In the genomic region with DNA sequence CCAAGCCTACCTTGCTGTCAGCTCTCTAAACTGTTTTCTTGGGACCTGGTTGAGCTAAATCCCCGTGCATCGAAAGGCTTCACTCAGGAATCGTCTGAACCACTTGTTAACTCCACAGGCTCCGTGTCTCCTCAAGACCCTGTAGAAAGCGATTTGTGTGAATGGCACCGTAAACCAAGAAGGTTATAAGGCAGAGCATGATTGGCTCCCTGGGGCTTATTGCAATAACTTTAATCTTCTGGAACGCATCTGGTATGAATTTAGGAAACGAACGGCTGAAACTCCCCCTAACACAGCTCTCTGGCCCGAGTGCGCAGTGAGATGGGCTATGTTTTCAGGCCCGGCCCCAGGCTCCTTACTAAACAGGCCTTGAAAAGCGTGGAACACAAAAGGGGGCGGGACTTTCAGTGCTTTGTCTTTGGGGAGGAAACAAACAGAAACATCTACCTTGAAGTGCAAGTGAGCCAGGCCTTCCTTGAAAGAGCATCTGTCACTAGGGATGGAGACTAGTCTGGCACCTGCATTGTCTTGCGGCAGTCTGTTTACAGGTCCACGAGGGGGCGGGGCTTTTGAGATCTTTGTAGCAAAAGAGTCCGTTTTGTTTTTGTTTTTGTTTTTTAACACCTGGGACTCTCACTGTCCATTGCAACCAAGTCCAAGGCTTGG, we compare ENCODE assay signal across 18 mouse cellular contexts. TPM values are rescaled to one million over a fixed set of nuclear protein-coding genes. Genes with fewer than 3 reads are reported as not detected.
DNase-seq lines count a peak whose midpoint lies in the region; ATAC-seq lines count a peak whose summit lies in the region.
"Had no signal": no experiment of that assay in that cellular context is flagged by ENCODE, and none has a peak within 500 bp of the region (broad histone marks: within the 10 kb centered on the region; RNA-seq: fewer than 3 reads in every experiment).

No protein-coding gene starts in this region.

- H3K27me3 ChIP-seq in midbrain, embryonic 11.5 days (ENCODE audit: control insufficient read depth, insufficient read depth, low read length) = no peaks in the 10 kb centered on the region
- H3K27me3 ChIP-seq in midbrain, embryonic 10.5 days (ENCODE audit: low read depth, poor library complexity, severe bottlenecking) = peaks cover 7% of the 10 kb centered on the region
- H3K27me3 ChIP-seq in embryonic facial prominence, embryonic 13.5 days = no peaks in the 10 kb centered on the region
- peaks cover 13% of the 10 kb centered on the region for H3K27me3 ChIP-seq in limb, embryonic 13.5 days
- H3K27me3 ChIP-seq: midbrain, embryonic 13.5 days had no signal

- no peaks in the 10 kb centered on the region for H3K9me3 ChIP-seq in midbrain, embryonic 11.5 days (ENCODE audit: control insufficient read depth, low read length)
- no peaks in the 10 kb centered on the region for H3K9me3 ChIP-seq in midbrain, embryonic 10.5 days (replicated peaks)
- no peaks in the 10 kb centered on the region for H3K9me3 ChIP-seq in embryonic facial prominence, embryonic 13.5 days
- no peaks in the 10 kb centered on the region for H3K9me3 ChIP-seq in limb, embryonic 13.5 days
- H3K9me3 ChIP-seq: heart, embryonic 12.5 days; kidney, embryonic 15.5 days; midbrain, embryonic 13.5 days had no signal

- H3K4me2 ChIP-seq in midbrain, embryonic 11.5 days = no peak overlapping the region
- H3K4me2 ChIP-seq in embryonic facial prominence, embryonic 13.5 days = peak overlapping the region; percentile 36
- peak overlapping the region; percentile 44 for H3K4me2 ChIP-seq in limb, embryonic 13.5 days (replicated peaks)
- H3K4me2 ChIP-seq: heart, embryonic 12.5 days; kidney, embryonic 15.5 days; midbrain, embryonic 13.5 days had no signal

- no peak for ATAC-seq in midbrain, embryonic 11.5 days (ENCODE audit: low FRiP score)
- peak; percentile 77 for ATAC-seq in embryonic facial prominence, embryonic 13.5 days (ENCODE audit: insufficient number of reproducible peaks, insufficient read depth, low FRiP score, low TSS enrichment, low read depth)
- peak; percentile 86 for ATAC-seq in limb, embryonic 13.5 days (ENCODE audit: low FRiP score, low read depth)
- ATAC-seq: intestine, embryonic 16.5 days; liver, postnatal 0 days; midbrain, embryonic 13.5 days had no signal

- 21% methylated on average over 18 of the region's 18 CpGs for WGBS in midbrain, embryonic 11.5 days
- whole genome bisulfite sequencing in midbrain, embryonic 10.5 days = 21% methylated on average over 18 of the region's 18 CpGs
- 3% methylated on average over 18 of the region's 18 CpGs for WGBS in embryonic facial prominence, embryonic 13.5 days
- WGBS in limb, embryonic 13.5 days = 6% methylated on average over 18 of the region's 18 CpGs

- no peak overlapping the region for H3K4me3 ChIP-seq in midbrain, embryonic 11.5 days (ENCODE audit: low read depth, low read length)
- H3K4me3 ChIP-seq in midbrain, embryonic 10.5 days = no peak overlapping the region
- 0 out of 2 replicates have a peak overlapping the region, but pooled peaks have one; percentile 5 for H3K4me3 ChIP-seq in embryonic facial prominence, embryonic 13.5 days
- no peak overlapping the region for H3K4me3 ChIP-seq in limb, embryonic 13.5 days
- H3K4me3 ChIP-seq: heart, embryonic 12.5 days; kidney, embryonic 15.5 days; midbrain, embryonic 13.5 days had no signal

- no peaks in the 10 kb centered on the region for H3K4me1 ChIP-seq in midbrain, embryonic 11.5 days (ENCODE audit: control insufficient read depth, insufficient read depth, low read length)
- H3K4me1 ChIP-seq in midbrain, embryonic 10.5 days = peaks cover 24% of the 10 kb centered on the region
- H3K4me1 ChIP-seq in embryonic facial prominence, embryonic 13.5 days = peaks cover 47% of the 10 kb centered on the region
- H3K4me1 ChIP-seq in limb, embryonic 13.5 days = peaks cover 45% of the 10 kb centered on the region
- H3K4me1 ChIP-seq: heart, embryonic 12.5 days had no signal

- no peak overlapping the region for H3K27ac ChIP-seq in midbrain, embryonic 11.5 days (ENCODE audit: low read depth, low read length)
- no peak overlapping the region for H3K27ac ChIP-seq in midbrain, embryonic 10.5 days (replicated peaks)
- peak overlapping the region; percentile 76 for H3K27ac ChIP-seq in embryonic facial prominence, embryonic 13.5 days
- H3K27ac ChIP-seq in limb, embryonic 13.5 days = peak overlapping the region; percentile 67; the same call in 1 of the 2 replicates
- H3K27ac ChIP-seq: kidney, embryonic 15.5 days; midbrain, embryonic 13.5 days had no signal

- H3K36me3 ChIP-seq in midbrain, embryonic 11.5 days (ENCODE audit: control insufficient read depth, insufficient read depth, low read length) = no peaks in the 10 kb centered on the region
- no peaks in the 10 kb centered on the region for H3K36me3 ChIP-seq in midbrain, embryonic 10.5 days
- no peaks in the 10 kb centered on the region for H3K36me3 ChIP-seq in embryonic facial prominence, embryonic 13.5 days
- no peaks in the 10 kb centered on the region for H3K36me3 ChIP-seq in limb, embryonic 13.5 days
- H3K36me3 ChIP-seq: heart, embryonic 12.5 days; kidney, embryonic 15.5 days; midbrain, embryonic 13.5 days had no signal

- peak; percentile 87 for DNase-seq in midbrain, embryonic 11.5 days (ENCODE audit: low spot score, missing footprints)
- DNase-seq in midbrain, embryonic 10.5 days (ENCODE audit: low spot score) = no peak
- no peak for DNase-seq in Muller cell, postnatal 12 days (ENCODE audit: inconsistent ontology term)
- no peak for DNase-seq in right cerebral cortex, postnatal 4 days
- DNase-seq in ovary, postnatal 14 days (ENCODE audit: low spot score) = no peak
- DNase-seq in layer of hippocampus, postnatal 10 days (ENCODE audit: low spot score in 2 of 2) = no peak
- DNase-seq: cerebellum, postnatal 10 days; left cerebral cortex, postnatal 4 days; liver, postnatal 0 days; lung, postnatal 36 days; right cerebral cortex, postnatal 14 days; thymus, postnatal 14 days had no signal

- no peak overlapping the region for H3K9ac ChIP-seq in midbrain, embryonic 11.5 days (ENCODE audit: low read length)
- H3K9ac ChIP-seq in embryonic facial prominence, embryonic 13.5 days = no peak overlapping the region
- no peak overlapping the region for H3K9ac ChIP-seq in limb, embryonic 13.5 days
- H3K9ac ChIP-seq: heart, embryonic 12.5 days; kidney, embryonic 15.5 days; liver, postnatal 0 days; midbrain, embryonic 13.5 days had no signal

RNA-seq across cellular contexts. Expression of gene Cxcl12, which starts 16.7 kb away (rescaled TPM):
- polyA plus RNA-seq in midbrain, embryonic 11.5 days (2014; fragmentation: Nextera tagmentation; extraction: Ambion mirVana) = 70.9 and 79.2 TPM in 2 replicates
- polyA plus RNA-seq in midbrain, embryonic 10.5 days (2016; fragmentation: Nextera tagmentation; extraction: Ambion mirVana) = 59.9 and 72.6 TPM in 2 replicates
- polyA plus RNA-seq in embryonic facial prominence, embryonic 13.5 days (2015; fragmentation: Nextera tagmentation; extraction: Ambion mirVana) = 206 and 279 TPM in 2 replicates
- 138 and 141 TPM in 2 replicates for polyA plus RNA-seq in limb, embryonic 13.5 days (2015; fragmentation: Nextera tagmentation; extraction: Ambion mirVana)
- 10 to 100 TPM; 40.2 to 41.2 TPM for total RNA-seq in layer of hippocampus, postnatal 10 days (2021)

Comparison
In these comparisons a context has a peak if more than half of its experiments do, and no peak if none do; other contexts are left out.
1. H3K27ac ChIP-seq: peak in embryonic facial prominence, embryonic 13.5 days (single experiment) and limb, embryonic 13.5 days (single experiment); none in midbrain, embryonic 11.5 days (single experiment) and midbrain, embryonic 10.5 days (single experiment).